Mouse (Mus musculus): Measurements from ENCODE around the gene Wnt16. TPM values are rescaled to one million over a fixed set of nuclear protein-coding genes. Genes with fewer than 3 reads are reported as not detected.
"Not testable (repeated sequence)": the region's sequence is repeated elsewhere in the genome, so short reads cannot be mapped to it uniquely, and the experiment has no call there.

Gene Wnt16
- 0.18 TPM in 1 of 2 replicates, not detected in the other for polyA plus RNA-seq (2014; fragmentation: Nextera tagmentation; extraction: Ambion mirVana)

- Histone ChIP-seq H3K4me2 (ENCODE audit: low read length) (peak within 1 kb of the TSS; percentile 86), H3K27ac (replicated peaks; ENCODE audit: low read depth, low read length) (no peak within 1 kb of the TSS), H3K4me1 (ENCODE audit: control insufficient read depth, insufficient read depth, low read length) (peaks cover 19% of the 10 kb centered on the region), H3K4me3 (replicated peaks; ENCODE audit: low read depth, low read length) (peak within 1 kb of the TSS; percentile 42), H3K9me3 (ENCODE audit: control insufficient read depth, low read length) (no peaks in the 10 kb centered on the region), H3K27me3 (ENCODE audit: control insufficient read depth, insufficient read depth, low read length) (peaks cover 38% of the 10 kb centered on the region), H3K9ac (replicated peaks; ENCODE audit: low read length) (peak within 1 kb of the TSS; percentile 40), H3K36me3 (ENCODE audit: control insufficient read depth, insufficient read depth, low read length) (no peaks in the 10 kb centered on the region)
- 2% methylated on average over 20 of the region's 20 CpGs for WGBS
- ATAC-seq (ENCODE audit: low FRiP score, low TSS enrichment): peak; percentile 65
- DNase-seq: peak; percentile 34
Measured at GRCm38 (mm10) chr6:22288004-22288736, at the start of gene Wnt16. TSS of gene Wnt16 (plus strand) at chr6:22288227.

GRCm38 (mm10) chr6:22243321-22243720, 44.7 kb upstream of the Wnt16 start:
- no peak overlapping the region for H3K27ac ChIP-seq (replicated peaks; ENCODE audit: low read depth, low read length)
- no peak overlapping the region for H3K9ac ChIP-seq (replicated peaks; ENCODE audit: low read length)
- H3K36me3 ChIP-seq (ENCODE audit: control insufficient read depth, insufficient read depth, low read length): no peaks in the 10 kb centered on the region
- no peak for ATAC-seq (ENCODE audit: low FRiP score, low TSS enrichment)
- H3K4me1 ChIP-seq (ENCODE audit: control insufficient read depth, insufficient read depth, low read length): no peaks in the 10 kb centered on the region
- 46% methylated on average over 8 of the region's 8 CpGs for WGBS
- H3K4me3 ChIP-seq (replicated peaks; ENCODE audit: low read depth, low read length): no peak overlapping the region
- no peaks in the 10 kb centered on the region for H3K9me3 ChIP-seq (ENCODE audit: control insufficient read depth, low read length)
- H3K27me3 ChIP-seq (ENCODE audit: control insufficient read depth, insufficient read depth, low read length): no peaks in the 10 kb centered on the region
- DNase-seq: no peak
- H3K4me2 ChIP-seq (ENCODE audit: low read length): no peak overlapping the region

- H3K9me3 ChIP-seq (ENCODE audit: control insufficient read depth, low read length): no peaks in the 10 kb centered on the region
- no peak overlapping the region for H3K9ac ChIP-seq (replicated peaks; ENCODE audit: low read length)
- ATAC-seq (ENCODE audit: low FRiP score, low TSS enrichment) (no peak), DNase-seq (no peak)
- H3K36me3 ChIP-seq (ENCODE audit: control insufficient read depth, insufficient read depth, low read length): no peaks in the 10 kb centered on the region
- H3K27me3 ChIP-seq (ENCODE audit: control insufficient read depth, insufficient read depth, low read length): no peaks in the 10 kb centered on the region
- WGBS: 95% methylated on average over 2 of the region's 2 CpGs
- no peak overlapping the region for H3K27ac ChIP-seq (replicated peaks; ENCODE audit: low read depth, low read length)
- no peak overlapping the region for H3K4me3 ChIP-seq (replicated peaks; ENCODE audit: low read depth, low read length)
- no peaks in the 10 kb centered on the region for H3K4me1 ChIP-seq (ENCODE audit: control insufficient read depth, insufficient read depth, low read length)
- no peak overlapping the region for H3K4me2 ChIP-seq (ENCODE audit: low read length)
Measured at GRCm38 (mm10) chr6:22246696-22247095, 41.3 kb upstream of the Wnt16 start.

- ATAC-seq (ENCODE audit: low FRiP score, low TSS enrichment) (no peak), DNase-seq (no peak)
- Histone ChIP-seq H3K9me3 (ENCODE audit: control insufficient read depth, low read length) (no peaks in the 10 kb centered on the region), H3K4me2 (ENCODE audit: low read length) (no peak overlapping the region), H3K4me3 (replicated peaks; ENCODE audit: low read depth, low read length) (no peak overlapping the region), H3K9ac (replicated peaks; ENCODE audit: low read length) (no peak overlapping the region), H3K4me1 (ENCODE audit: control insufficient read depth, insufficient read depth, low read length) (0 out of 2 replicates have a peak, but pooled peaks cover 5% of the 10 kb centered on the region), H3K36me3 (ENCODE audit: control insufficient read depth, insufficient read depth, low read length) (no peaks in the 10 kb centered on the region), H3K27me3 (ENCODE audit: control insufficient read depth, insufficient read depth, low read length) (no peaks in the 10 kb centered on the region), H3K27ac (replicated peaks; ENCODE audit: low read depth, low read length) (no peak overlapping the region)
- WGBS: 90% methylated on average over 4 of the region's 4 CpGs
Measured at GRCm38 (mm10) chr6:22258784-22259183, 29.2 kb upstream of the Wnt16 start.

GRCm38 (mm10) chr6:22262519-22262918, 25.5 kb upstream of the Wnt16 start:
- no peaks in the 10 kb centered on the region for H3K27me3 ChIP-seq (ENCODE audit: control insufficient read depth, insufficient read depth, low read length)
- H3K4me3 ChIP-seq (replicated peaks; ENCODE audit: low read depth, low read length): no peak overlapping the region
- H3K4me2 ChIP-seq (ENCODE audit: low read length): no peak overlapping the region
- 83% methylated on average over 4 of the region's 4 CpGs for WGBS
- no peak for DNase-seq
- no peak overlapping the region for H3K9ac ChIP-seq (replicated peaks; ENCODE audit: low read length)
- H3K36me3 ChIP-seq (ENCODE audit: control insufficient read depth, insufficient read depth, low read length): no peaks in the 10 kb centered on the region
- H3K27ac ChIP-seq (replicated peaks; ENCODE audit: low read depth, low read length): no peak overlapping the region
- no peaks in the 10 kb centered on the region for H3K9me3 ChIP-seq (ENCODE audit: control insufficient read depth, low read length)
- H3K4me1 ChIP-seq (ENCODE audit: control insufficient read depth, insufficient read depth, low read length): 0 out of 2 replicates have a peak, but pooled peaks cover 5% of the 10 kb centered on the region
- ATAC-seq (ENCODE audit: low FRiP score, low TSS enrichment): no peak

- H3K9me3 ChIP-seq (ENCODE audit: control insufficient read depth, low read length); H3K27ac ChIP-seq (replicated peaks; ENCODE audit: low read depth, low read length); ATAC-seq (ENCODE audit: low FRiP score, low TSS enrichment); H3K9ac ChIP-seq (replicated peaks; ENCODE audit: low read length); H3K4me1 ChIP-seq (ENCODE audit: control insufficient read depth, insufficient read depth, low read length); DNase-seq; H3K36me3 ChIP-seq (ENCODE audit: control insufficient read depth, insufficient read depth, low read length); H3K4me3 ChIP-seq (replicated peaks; ENCODE audit: low read depth, low read length); H3K27me3 ChIP-seq (ENCODE audit: control insufficient read depth, insufficient read depth, low read length); H3K4me2 ChIP-seq (ENCODE audit: low read length): not testable (repeated sequence)
- WGBS: 91% methylated on average over 8 of the region's 8 CpGs
Measured at GRCm38 (mm10) chr6:22264094-22264493, 23.9 kb upstream of the Wnt16 start.

GRCm38 (mm10) chr6:22266018-22266417, 22.0 kb upstream of the Wnt16 start:
- Histone ChIP-seq H3K27ac (replicated peaks; ENCODE audit: low read depth, low read length) (no peak overlapping the region), H3K9ac (replicated peaks; ENCODE audit: low read length) (no peak overlapping the region), H3K4me1 (ENCODE audit: control insufficient read depth, insufficient read depth, low read length) (0 out of 2 replicates have a peak, but pooled peaks cover 5% of the 10 kb centered on the region), H3K4me3 (replicated peaks; ENCODE audit: low read depth, low read length) (no peak overlapping the region), H3K9me3 (ENCODE audit: control insufficient read depth, low read length) (no peaks in the 10 kb centered on the region), H3K4me2 (ENCODE audit: low read length) (no peak overlapping the region), H3K27me3 (ENCODE audit: control insufficient read depth, insufficient read depth, low read length) (no peaks in the 10 kb centered on the region), H3K36me3 (ENCODE audit: control insufficient read depth, insufficient read depth, low read length) (no peaks in the 10 kb centered on the region)
- ATAC-seq (ENCODE audit: low FRiP score, low TSS enrichment) (no peak), DNase-seq (no peak)
- 84% methylated on average over 4 of the region's 4 CpGs for WGBS

- Histone ChIP-seq H3K27ac (replicated peaks; ENCODE audit: low read depth, low read length) (no peak overlapping the region), H3K36me3 (ENCODE audit: control insufficient read depth, insufficient read depth, low read length) (no peaks in the 10 kb centered on the region), H3K9me3 (ENCODE audit: control insufficient read depth, low read length) (no peaks in the 10 kb centered on the region), H3K27me3 (ENCODE audit: control insufficient read depth, insufficient read depth, low read length) (no peaks in the 10 kb centered on the region), H3K4me3 (replicated peaks; ENCODE audit: low read depth, low read length) (no peak overlapping the region), H3K9ac (replicated peaks; ENCODE audit: low read length) (no peak overlapping the region), H3K4me2 (ENCODE audit: low read length) (no peak overlapping the region), H3K4me1 (ENCODE audit: control insufficient read depth, insufficient read depth, low read length) (no peaks in the 10 kb centered on the region)
- DNase-seq (no peak), ATAC-seq (ENCODE audit: low FRiP score, low TSS enrichment) (no peak)
- 81% methylated on average over 5 of the region's 5 CpGs for WGBS
Measured at GRCm38 (mm10) chr6:22267807-22268667, 20.0 kb upstream of the Wnt16 start.
